Comparison of ENCODE assay signal across 25 mouse cellular contexts in genomic region chr11:115104769-115105563, GRCm38 (mm10). TPM values are rescaled to one million over a fixed set of nuclear protein-coding genes. Genes with fewer than 3 reads are reported as not detected.
A peak's percentile ranks its signal among the peaks of the same experiment; 100 is the strongest.
DNase-seq lines count a peak whose midpoint lies in the region; ATAC-seq and TF ChIP-seq lines count a peak whose summit lies in the region.
"Had no signal": no experiment of that assay in that cellular context is flagged by ENCODE, and none has a peak within 500 bp of the region (broad histone marks: within the 10 kb centered on the region; RNA-seq: fewer than 3 reads in every experiment).

No protein-coding gene starts in this region.

- no peak overlapping the region; the same call in 1 of the 2 replicates for H3K9ac ChIP-seq in CH12.LX (ENCODE audit: insufficient read depth, low read depth)
- H3K9ac ChIP-seq in forebrain, embryonic 11.5 days (ENCODE audit: low read length) = no peak overlapping the region
- H3K9ac ChIP-seq: embryonic facial prominence, embryonic 15.5 days; forebrain, embryonic 15.5 days; heart, embryonic 12.5 days; hindbrain, embryonic 14.5 days; intestine, embryonic 15.5 days had no signal

- no peaks in the 10 kb centered on the region for H3K79me2 ChIP-seq in CH12.LX (replicated peaks; ENCODE audit: control insufficient read depth, extremely low read depth, insufficient read depth, poor library complexity, severe bottlenecking)

- peak overlapping the region in 1 of 3 experiments; percentile 29 for H3K4me3 ChIP-seq in CH12.LX (replicated peaks in 1 of 3; ENCODE audit: low read depth in 2 of 3, low read length in 2 of 3, poor library complexity in 1 of 3)
- no peak overlapping the region for H3K4me3 ChIP-seq in embryonic facial prominence, embryonic 10.5 days
- H3K4me3 ChIP-seq in forebrain, embryonic 11.5 days (ENCODE audit: low read depth, low read length) = no peak overlapping the region
- no peak overlapping the region for H3K4me3 ChIP-seq in midbrain, embryonic 10.5 days
- H3K4me3 ChIP-seq: embryonic facial prominence, embryonic 15.5 days; erythroblast, embryonic 14.5 days; forebrain, embryonic 10.5 days; forebrain, embryonic 15.5 days; heart, embryonic 12.5 days; hindbrain, embryonic 10.5 days; intestine, embryonic 15.5 days had no signal

- TF ChIP-seq CTCF in CH12.LX (conservative IDR thresholded peaks at IDR 0.05 in 1 of 2, IDR thresholded peaks at IDR 0.05 in 1 of 2; ENCODE audit: low read depth in 2 of 2, low read length in 2 of 2) = no peak; a peak in 1 of 4 replicates

- no peak; the same call in 1 of the 2 replicates for TF ChIP-seq POLR2A in CH12.LX (IDR thresholded peaks at IDR 0.05; ENCODE audit: low read depth, low read length)

- TF ChIP-seq RAD21 in CH12.LX (IDR thresholded peaks at IDR 0.05; ENCODE audit: low read depth, low read length) = no peak; the same call in 1 of the 2 replicates

- peaks cover 8% of the 10 kb centered on the region for H3K9me3 ChIP-seq in CH12.LX (replicated peaks; ENCODE audit: low read length)
- H3K9me3 ChIP-seq in embryonic facial prominence, embryonic 10.5 days = 0 out of 2 replicates have a peak, but pooled peaks cover 2% of the 10 kb centered on the region
- no peaks in the 10 kb centered on the region for H3K9me3 ChIP-seq in forebrain, embryonic 11.5 days (ENCODE audit: control insufficient read depth, low read length)
- no peaks in the 10 kb centered on the region for H3K9me3 ChIP-seq in midbrain, embryonic 10.5 days (replicated peaks)
- H3K9me3 ChIP-seq: embryonic facial prominence, embryonic 15.5 days; forebrain, embryonic 10.5 days; forebrain, embryonic 15.5 days; hindbrain, embryonic 10.5 days; intestine, embryonic 15.5 days had no signal

- H3K36me3 ChIP-seq in CH12.LX (replicated peaks in 1 of 2; ENCODE audit: control insufficient read depth in 1 of 2, insufficient read depth in 1 of 2, low read length in 1 of 2) = no peaks in the 10 kb centered on the region
- no peaks in the 10 kb centered on the region for H3K36me3 ChIP-seq in embryonic facial prominence, embryonic 10.5 days (replicated peaks)
- H3K36me3 ChIP-seq in forebrain, embryonic 11.5 days (ENCODE audit: control insufficient read depth, insufficient read depth, low read length) = no peaks in the 10 kb centered on the region
- no peaks in the 10 kb centered on the region for H3K36me3 ChIP-seq in midbrain, embryonic 10.5 days
- H3K36me3 ChIP-seq: embryonic facial prominence, embryonic 15.5 days; forebrain, embryonic 10.5 days; forebrain, embryonic 15.5 days; heart, embryonic 12.5 days; hindbrain, embryonic 10.5 days; intestine, embryonic 15.5 days had no signal

- in situ Hi-C loops in CH12.LX (cut with MboI; ENCODE audit: low pct_ligation_motif_present, low pct_unique_long_range_greater_than_20kb, low sequenced_read_pairs) = no loop called here

- H3K27ac ChIP-seq in CH12.LX (ENCODE audit: insufficient read depth, low read depth) = peak overlapping the region; percentile 99
- peak overlapping the region; percentile 55; the same call in 1 of the 2 replicates for H3K27ac ChIP-seq in embryonic facial prominence, embryonic 10.5 days (replicated peaks)
- no peak overlapping the region for H3K27ac ChIP-seq in forebrain, embryonic 11.5 days (ENCODE audit: low read depth, low read length)
- H3K27ac ChIP-seq in midbrain, embryonic 10.5 days (replicated peaks) = no peak overlapping the region
- H3K27ac ChIP-seq: embryonic facial prominence, embryonic 15.5 days; forebrain, embryonic 15.5 days; hindbrain, embryonic 10.5 days; hindbrain, embryonic 14.5 days; intestine, embryonic 15.5 days had no signal

- dilution Hi-C loops in CH12.LX (cut with MboI; ENCODE audit: extremely low pct_ligation_motif_present, extremely low pct_unique_long_range_greater_than_20kb, low sequenced_read_pairs) = no loop called here

- H3K4me2 ChIP-seq in CH12.LX (ENCODE audit: insufficient read depth, low read depth, poor library complexity, severe bottlenecking) = peak overlapping the region; percentile 17
- H3K4me2 ChIP-seq in forebrain, embryonic 11.5 days (ENCODE audit: low read depth, low read length, severe bottlenecking) = no peak overlapping the region
- H3K4me2 ChIP-seq: embryonic facial prominence, embryonic 15.5 days; forebrain, embryonic 15.5 days; heart, embryonic 12.5 days; hindbrain, embryonic 14.5 days; intestine, embryonic 15.5 days had no signal

- WGBS in embryonic facial prominence, embryonic 10.5 days = 53% methylated on average over 8 of the region's 8 CpGs
- WGBS in forebrain, embryonic 11.5 days = 65% methylated on average over 8 of the region's 8 CpGs
- WGBS in midbrain, embryonic 10.5 days = 64% methylated on average over 8 of the region's 8 CpGs

- peak; percentile 98 for TF ChIP-seq EP300 in CH12.LX (IDR thresholded peaks at IDR 0.05; ENCODE audit: low read length)

- peaks cover 44 to 88% of the 10 kb centered on the region in 2 experiments for H3K4me1 ChIP-seq in CH12.LX (ENCODE audit: control insufficient read depth in 1 of 2, insufficient read depth in 2 of 2)
- H3K4me1 ChIP-seq in embryonic facial prominence, embryonic 10.5 days = peaks cover 61% of the 10 kb centered on the region
- no peaks in the 10 kb centered on the region for H3K4me1 ChIP-seq in forebrain, embryonic 11.5 days (replicated peaks; ENCODE audit: control insufficient read depth, insufficient read depth, low read length)
- peaks cover 12% of the 10 kb centered on the region for H3K4me1 ChIP-seq in midbrain, embryonic 10.5 days
- H3K4me1 ChIP-seq: embryonic facial prominence, embryonic 15.5 days had no signal

- no peaks in the 10 kb centered on the region for H3K27me3 ChIP-seq in CH12.LX (replicated peaks)
- H3K27me3 ChIP-seq in embryonic facial prominence, embryonic 10.5 days (replicated peaks; ENCODE audit: low read depth, poor library complexity, severe bottlenecking) = no peaks in the 10 kb centered on the region
- no peaks in the 10 kb centered on the region for H3K27me3 ChIP-seq in forebrain, embryonic 11.5 days (ENCODE audit: control insufficient read depth, insufficient read depth, low read length)
- no peaks in the 10 kb centered on the region for H3K27me3 ChIP-seq in midbrain, embryonic 10.5 days (ENCODE audit: low read depth, poor library complexity, severe bottlenecking)
- H3K27me3 ChIP-seq: forebrain, embryonic 15.5 days; heart, embryonic 12.5 days; intestine, embryonic 15.5 days had no signal

- DNase-seq in CH12.LX (ENCODE audit: extremely low read depth) (peak; percentile 86), ES-CJ7 (ENCODE audit: low read depth, low spot score) (peak; percentile 31)
- DNase-seq in embryonic facial prominence, embryonic 10.5 days (ENCODE audit: low spot score) = peak; percentile 21
- DNase-seq in forebrain, embryonic 11.5 days (ENCODE audit: low spot score) = no peak
- no peak for DNase-seq in midbrain, embryonic 10.5 days (ENCODE audit: low spot score)
- DNase-seq in gastrocnemius, postnatal 25 days = no peak
- DNase-seq: adrenal gland, postnatal 10 days; B cell, adult 2 months; cerebellum, adult 11-12 months; cerebellum, adult 9-10 months; cerebellum, postnatal 25 days; gastrocnemius, postnatal 10 days had no signal

- ATAC-seq in megakaryocyte, adult 5-6 weeks (ENCODE audit: poor library complexity, severe bottlenecking) = peak; percentile 22; the same call in 1 of the 2 replicates
- no peak for ATAC-seq in forebrain, embryonic 11.5 days (replicated peaks; ENCODE audit: low FRiP score)
- ATAC-seq: CD4-positive, CD25-positive, alpha-beta regulatory T cell, adult 4 months; forebrain, embryonic 15.5 days; intestine, embryonic 15.5 days had no signal

RNA-seq across cellular contexts. Expression of gene Rab37, which starts 13.7 kb away (rescaled TPM):
- total RNA-seq in CH12.LX (2012; rRNA removed) = 3.6 and 4.5 TPM in 2 replicates
- total RNA-seq in CH12.LX (2014; rRNA removed) = 2.0 and 2.2 TPM in 2 replicates
- 2.2 and 2.3 TPM in 2 replicates for polyA plus RNA-seq in CH12.LX (2012; ENCODE audit: insufficient read length, low read depth)
- 1.2 and 2.2 TPM in 2 replicates for polyA plus RNA-seq in embryonic facial prominence, embryonic 10.5 days (2016; fragmentation: Nextera tagmentation; extraction: Ambion mirVana)
- total RNA-seq in megakaryocyte, adult 5-6 weeks (2015) = 4.8 and 6.2 TPM in 2 replicates
- total RNA-seq in megakaryocyte, adult 5-6 weeks (2017) = 8.9 and 15.0 TPM in 2 replicates
- polyA plus RNA-seq in forebrain, embryonic 11.5 days (2014; fragmentation: Nextera tagmentation; extraction: Ambion mirVana) = 0.83 and 0.98 TPM in 2 replicates
- polyA plus RNA-seq in midbrain, embryonic 10.5 days (2016; fragmentation: Nextera tagmentation; extraction: Ambion mirVana) = 0.49 and 1.1 TPM in 2 replicates
- total RNA-seq in gastrocnemius, postnatal 25 days (2021) = under 1 TPM in 1 of 2 experiments, not detected in 1; 0.19 TPM

RNA-seq across cellular contexts. Expression of gene Cd300lf, which starts 28.8 kb away (rescaled TPM):
- total RNA-seq in CH12.LX (2012; rRNA removed) (35.3 and 36.1 TPM in 2 replicates), CH12.LX (2014; rRNA removed) (13.5 and 15.5 TPM in 2 replicates)
- 36.9 and 38.9 TPM in 2 replicates for polyA plus RNA-seq in CH12.LX (2012; ENCODE audit: insufficient read length, low read depth)
- 0.19 TPM in 1 of 2 replicates, not detected in the other for polyA plus RNA-seq in embryonic facial prominence, embryonic 10.5 days (2016; fragmentation: Nextera tagmentation; extraction: Ambion mirVana)
- 22.9 and 25.7 TPM in 2 replicates for total RNA-seq in megakaryocyte, adult 5-6 weeks (2015)
- 28.1 and 46.6 TPM in 2 replicates for total RNA-seq in megakaryocyte, adult 5-6 weeks (2017)
- polyA plus RNA-seq in forebrain, embryonic 11.5 days (2014; fragmentation: Nextera tagmentation; extraction: Ambion mirVana) = not detected in 2 replicates
- polyA plus RNA-seq in midbrain, embryonic 10.5 days (2016; fragmentation: Nextera tagmentation; extraction: Ambion mirVana) = 0.21 TPM in 1 of 2 replicates, not detected in the other
- not detected for total RNA-seq in gastrocnemius, postnatal 25 days (2021)
- polyA plus RNA-seq: embryonic facial prominence, embryonic 11.5 days; erythroblast, embryonic 14.5 days; forebrain, embryonic 15.5 days; hindbrain, embryonic 10.5 days; hindbrain, embryonic 14.5 days had no signal

RNA-seq across cellular contexts. Expression of gene Cd300e, which starts 43.0 kb away (rescaled TPM):
- total RNA-seq in CH12.LX (2012; rRNA removed) (not detected in 2 replicates), CH12.LX (2014; rRNA removed) (not detected in 2 replicates)
- not detected in 2 replicates for polyA plus RNA-seq in CH12.LX (2012; ENCODE audit: insufficient read length, low read depth)
- not detected in 2 replicates for polyA plus RNA-seq in embryonic facial prominence, embryonic 10.5 days (2016; fragmentation: Nextera tagmentation; extraction: Ambion mirVana)
- 1.7 and 2.6 TPM in 2 replicates for total RNA-seq in megakaryocyte, adult 5-6 weeks (2015)
- 0.61 and 1.7 TPM in 2 replicates for total RNA-seq in megakaryocyte, adult 5-6 weeks (2017)
- polyA plus RNA-seq in forebrain, embryonic 11.5 days (2014; fragmentation: Nextera tagmentation; extraction: Ambion mirVana) = not detected in 2 replicates
- polyA plus RNA-seq in midbrain, embryonic 10.5 days (2016; fragmentation: Nextera tagmentation; extraction: Ambion mirVana) = not detected in 2 replicates
- not detected for total RNA-seq in gastrocnemius, postnatal 25 days (2021)
- total RNA-seq: gastrocnemius, postnatal 10 days had no signal
- polyA plus RNA-seq: embryonic facial prominence, embryonic 11.5 days; erythroblast, embryonic 14.5 days; forebrain, embryonic 10.5 days; forebrain, embryonic 15.5 days; heart, embryonic 12.5 days; heart, embryonic 16.5 days; hindbrain, embryonic 10.5 days; hindbrain, embryonic 14.5 days had no signal

RNA-seq across cellular contexts. Expression of gene Cd300ld3, which starts 56.8 kb away (rescaled TPM):
- total RNA-seq in CH12.LX (2012; rRNA removed) (0.17 and 0.42 TPM in 2 replicates), CH12.LX (2014; rRNA removed) (not detected in 2 replicates)
- 0.37 TPM in 1 of 2 replicates, not detected in the other for polyA plus RNA-seq in CH12.LX (2012; ENCODE audit: insufficient read length, low read depth)
- not detected in 2 replicates for polyA plus RNA-seq in embryonic facial prominence, embryonic 10.5 days (2016; fragmentation: Nextera tagmentation; extraction: Ambion mirVana)
- 23.8 and 26.2 TPM in 2 replicates for total RNA-seq in megakaryocyte, adult 5-6 weeks (2015)
- 6.7 and 7.6 TPM in 2 replicates for total RNA-seq in megakaryocyte, adult 5-6 weeks (2017)
- not detected in 2 replicates for polyA plus RNA-seq in forebrain, embryonic 11.5 days (2014; fragmentation: Nextera tagmentation; extraction: Ambion mirVana)
- not detected in 2 replicates for polyA plus RNA-seq in midbrain, embryonic 10.5 days (2016; fragmentation: Nextera tagmentation; extraction: Ambion mirVana)
- 1 to 10 TPM; 1.2 to 3.7 TPM for total RNA-seq in gastrocnemius, postnatal 25 days (2021)
- total RNA-seq: ES-E14 had no signal
- polyA plus RNA-seq: CD4-positive, CD25-positive, alpha-beta regulatory T cell, adult 4 months; embryonic facial prominence, embryonic 11.5 days; embryonic facial prominence, embryonic 15.5 days; erythroblast, embryonic 14.5 days; forebrain, embryonic 10.5 days; forebrain, embryonic 15.5 days; heart, embryonic 12.5 days; heart, embryonic 16.5 days; hindbrain, embryonic 10.5 days; hindbrain, embryonic 14.5 days; intestine, embryonic 15.5 days had no signal

RNA-seq across cellular contexts. Expression of gene Slc9a3r1, which starts 58.2 kb away (rescaled TPM):
- total RNA-seq in CH12.LX (2012; rRNA removed) (69.0 and 70.1 TPM in 2 replicates), CH12.LX (2014; rRNA removed) (43.5 and 51.9 TPM in 2 replicates)
- 63.7 and 64.6 TPM in 2 replicates for polyA plus RNA-seq in CH12.LX (2012; ENCODE audit: insufficient read length, low read depth)
- polyA plus RNA-seq in embryonic facial prominence, embryonic 10.5 days (2016; fragmentation: Nextera tagmentation; extraction: Ambion mirVana) = 39.2 and 42.5 TPM in 2 replicates
- total RNA-seq in megakaryocyte, adult 5-6 weeks (2015) = 77.6 and 92.0 TPM in 2 replicates
- total RNA-seq in megakaryocyte, adult 5-6 weeks (2017) = 87.5 and 88.7 TPM in 2 replicates
- polyA plus RNA-seq in forebrain, embryonic 11.5 days (2014; fragmentation: Nextera tagmentation; extraction: Ambion mirVana) = 34.3 and 35.2 TPM in 2 replicates
- polyA plus RNA-seq in midbrain, embryonic 10.5 days (2016; fragmentation: Nextera tagmentation; extraction: Ambion mirVana) = 36.8 and 37.8 TPM in 2 replicates
- total RNA-seq in gastrocnemius, postnatal 25 days (2021) = 1 to 10 TPM; 2.3 to 3.9 TPM

Comparison
In these comparisons a context has a peak if more than half of its experiments do, and no peak if none do; other contexts are left out.
1. DNase-seq: peak in CH12.LX (single experiment), ES-CJ7 (single experiment) and embryonic facial prominence, embryonic 10.5 days (single experiment); none in forebrain, embryonic 11.5 days (single experiment), midbrain, embryonic 10.5 days (single experiment) and gastrocnemius, postnatal 25 days (single experiment).
2. H3K27ac ChIP-seq: peak in CH12.LX (single experiment) and embryonic facial prominence, embryonic 10.5 days (single experiment); none in forebrain, embryonic 11.5 days (single experiment) and midbrain, embryonic 10.5 days (single experiment).
3. RNA of gene Cd300lf, which starts 28.8 kb away (polyA plus RNA-seq): 36.9 to 38.9 TPM in CH12.LX; 0.21 TPM in midbrain, embryonic 10.5 days, not detected in forebrain, embryonic 11.5 days and 0.19 TPM in embryonic facial prominence, embryonic 10.5 days; every median in the first group is over 10 times any median in the second.